Mouse (Mus musculus) brain, embryonic 14.5 days (tissue): Measurements from ENCODE around the gene Vwce. TPM values are rescaled to one million over a fixed set of nuclear protein-coding genes. Genes with fewer than 3 reads are reported as not detected.

Experiments
- DNase-seq: peaks from one replicate; pipeline ENCODE4 v3.0.0-alpha.2; 2011; ENCODE audit warnings: low read depth
- CTCF ChIP-seq: fragments of 200-500 bp; IDR thresholded peaks from 2 replicates; pipeline ENCODE4 v1.5.1; 2012; ENCODE audit warnings: inconsistent platforms, mild to moderate bottlenecking, moderate library complexity, borderline replicate concordance; ENCODE audit not compliant: insufficient read depth, insufficient read length; ENCODE audit errors: extremely low read depth
- POLR2A ChIP-seq: fragments of 200-500 bp; IDR thresholded peaks from 2 replicates; pipeline ENCODE4 v1.6.1; 2012; ENCODE audit warnings: mild to moderate bottlenecking, inconsistent platforms, borderline replicate concordance; ENCODE audit not compliant: poor library complexity, insufficient read depth, insufficient read length, severe bottlenecking; ENCODE audit errors: extremely low read depth
- polyA plus RNA-seq: library from polyadenylated mRNA; depleted of rRNA; stranded (reverse); fragments of >200 nt; gene quantifications from 2 replicates; pipeline ENCODE4 v1.2.3, GENCODE M21; 2012

The Vwce gene
- polyA plus RNA-seq, 1 experiment = 1.1 TPM

GRCm38 (mm10) chr19:10676656-10677055 is 42.6 kb downstream of the Vwce start:
- no peak for TF ChIP-seq CTCF
- no peak for TF ChIP-seq POLR2A

GRCm38 (mm10) chr19:10677915-10678771 is 44.1 kb downstream of the Vwce start, which contains the start of gene Pga5:
Gene Pga5 (minus strand): TSS chr19:10678071.
- peak; percentile 87 for DNase-seq
- TF ChIP-seq CTCF = peak; percentile 93
- no peak for TF ChIP-seq POLR2A

More at GRCm38 (mm10) chr19:10676656-10677055, 42.6 kb downstream of the Vwce start:
- no peak for DNase-seq

GRCm38 (mm10) chr19:10678772-10679067 is 44.7 kb downstream of the Vwce start:
- TF ChIP-seq POLR2A = no peak
- no peak for DNase-seq

- DNase-seq = no peak
- TF ChIP-seq CTCF (no peak), POLR2A (no peak)
These were observed 47.6 kb downstream of the Vwce start for GRCm38 (mm10) chr19:10681571-10681970.

GRCm38 (mm10) chr19:10685081-10685480 is 51.1 kb downstream of the Vwce start:
- no peak for DNase-seq
- TF ChIP-seq POLR2A (no peak), CTCF (no peak)

GRCm38 (mm10) chr19:10685727-10686126 is 51.7 kb downstream of the Vwce start:
- TF ChIP-seq POLR2A = no peak
- TF ChIP-seq CTCF = no peak
- no peak for DNase-seq

GRCm38 (mm10) chr19:10688537-10689352 is 54.7 kb downstream of the Vwce start, which contains the start of gene Vps37c:
Gene Vps37c (plus strand): TSS chr19:10688735.
- TF ChIP-seq CTCF (no peak), POLR2A (peak; percentile 80)
- DNase-seq = peak; percentile 96

GRCm38 (mm10) chr19:10689470-10690166 is 55.6 kb downstream of the Vwce start:
- TF ChIP-seq POLR2A = no peak
- no peak for TF ChIP-seq CTCF

GRCm38 (mm10) chr19:10690336-10690735 is 56.3 kb downstream of the Vwce start:
- TF ChIP-seq CTCF (no peak), POLR2A (no peak)

More at GRCm38 (mm10) chr19:10689470-10690166, 55.6 kb downstream of the Vwce start:
- peak; percentile 81 for DNase-seq

GRCm38 (mm10) chr19:10691121-10691520 is 57.1 kb downstream of the Vwce start:
- TF ChIP-seq POLR2A = no peak
- no peak for TF ChIP-seq CTCF
- no peak for DNase-seq

More at GRCm38 (mm10) chr19:10690336-10690735, 56.3 kb downstream of the Vwce start:
- DNase-seq = peak; percentile 17

GRCm38 (mm10) chr19:10691660-10692059 is 57.6 kb downstream of the Vwce start:
- no peak for DNase-seq
- TF ChIP-seq POLR2A (no peak), CTCF (no peak)
